Mouse (Mus musculus) bone marrow macrophage, adult 2 months (primary cell): ENCODE measurements around the gene Zfp276. TPM values are rescaled to one million over a fixed set of nuclear protein-coding genes. Genes with fewer than 3 reads are reported as not detected.
"Not testable (repeated sequence)": the region's sequence is repeated elsewhere in the genome, so short reads cannot be mapped to it uniquely, and the experiment has no call there.

Experiments used
- H3K27ac ChIP-seq: 2 replicates; pipeline ENCODE4 v1.5.1; 2012; ENCODE audit warnings: low read depth, low read length; ENCODE audit not compliant: insufficient read depth
- H3K4me1 ChIP-seq: 2 replicates; pipeline ENCODE4 v1.6.1; 2012; ENCODE audit warnings: low read length; ENCODE audit not compliant: control insufficient read depth, insufficient read depth
- H3K4me3 ChIP-seq: 2 replicates; pipeline ENCODE4 v1.5.1; 2012; ENCODE audit warnings: mild to moderate bottlenecking, low read length, moderate library complexity; ENCODE audit not compliant: insufficient read depth
- CTCF ChIP-seq: IDR thresholded peaks from 2 replicates; pipeline ENCODE4 v1.5.1; 2012; ENCODE audit warnings: low read depth, mild to moderate bottlenecking, low read length, moderate library complexity
- POLR2A ChIP-seq: IDR thresholded peaks from 2 replicates; pipeline ENCODE4 v1.6.1; 2012; ENCODE audit warnings: mild to moderate bottlenecking, low read depth, low read length, borderline replicate concordance
- polyA plus RNA-seq: library from polyadenylated mRNA; stranded (reverse); fragments of >200 nt; gene quantifications from 2 replicates; pipeline ENCODE4 v1.2.4, GENCODE M21; 2012; ENCODE audit not compliant: missing spikeins, insufficient read depth, insufficient read length

The Zfp276 gene
- polyA plus RNA-seq, 1 experiment: 17.1 TPM

GRCm38 (mm10) chr8:123245543-123245942 is 8.5 kb upstream of the Zfp276 start:
- TF ChIP-seq POLR2A (no peak), CTCF (no peak)
- Histone ChIP-seq H3K27ac (no peak overlapping the region), H3K4me3 (no peak overlapping the region), H3K4me1 (peaks cover 23% of the 10 kb centered on the region)

DNA sequence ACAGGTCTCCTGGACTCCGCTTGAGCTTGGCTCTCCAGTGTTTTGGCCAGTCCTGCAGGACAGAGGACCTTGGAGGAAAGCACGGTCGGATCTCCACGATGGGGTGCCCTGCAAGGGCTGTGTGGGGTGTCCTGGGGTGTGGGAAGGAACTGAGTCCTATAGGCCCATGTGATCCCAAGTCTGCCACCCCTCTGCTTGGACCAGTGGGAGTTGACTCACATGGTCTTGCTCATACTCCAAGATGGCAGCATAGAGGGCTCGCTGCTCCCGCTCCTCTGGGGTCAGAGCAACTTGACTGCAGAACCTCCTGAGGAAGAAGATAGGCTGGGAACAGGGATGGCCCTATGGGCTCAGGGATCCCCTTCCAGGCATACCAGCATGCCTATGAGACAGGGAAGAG is 6.2 kb upstream of the Zfp276 start:
- peaks cover 45% of the 10 kb centered on the region for H3K4me1 ChIP-seq
- no peak overlapping the region for H3K4me3 ChIP-seq
- no peak for TF ChIP-seq POLR2A
- TF ChIP-seq CTCF: no peak
- no peak overlapping the region for H3K27ac ChIP-seq

DNA sequence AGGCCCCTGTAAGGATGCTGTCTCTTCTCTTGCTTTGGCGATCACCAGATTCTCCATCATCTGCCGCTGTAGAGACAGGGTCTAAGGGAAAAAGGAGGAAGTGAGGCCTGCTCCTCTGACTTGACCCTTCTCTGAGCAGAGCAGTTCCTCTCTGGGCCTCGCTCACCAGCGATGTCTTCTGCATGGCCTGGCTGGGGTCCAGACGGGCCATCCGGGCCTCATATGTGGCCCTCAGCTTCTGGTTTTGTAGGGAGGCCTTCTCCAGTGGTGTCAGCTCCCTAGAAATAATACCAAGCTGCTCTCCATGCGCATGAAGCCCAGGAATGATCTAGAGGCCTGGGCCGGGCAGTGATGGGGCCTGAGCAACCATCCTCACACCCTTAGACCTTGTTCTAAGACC is 5.4 kb upstream of the Zfp276 start:
- H3K4me1 ChIP-seq: peaks cover 45% of the 10 kb centered on the region
- H3K4me3 ChIP-seq: no peak overlapping the region
- H3K27ac ChIP-seq: peak overlapping the region; percentile 64
- TF ChIP-seq POLR2A: no peak
- no peak for TF ChIP-seq CTCF

DNA sequence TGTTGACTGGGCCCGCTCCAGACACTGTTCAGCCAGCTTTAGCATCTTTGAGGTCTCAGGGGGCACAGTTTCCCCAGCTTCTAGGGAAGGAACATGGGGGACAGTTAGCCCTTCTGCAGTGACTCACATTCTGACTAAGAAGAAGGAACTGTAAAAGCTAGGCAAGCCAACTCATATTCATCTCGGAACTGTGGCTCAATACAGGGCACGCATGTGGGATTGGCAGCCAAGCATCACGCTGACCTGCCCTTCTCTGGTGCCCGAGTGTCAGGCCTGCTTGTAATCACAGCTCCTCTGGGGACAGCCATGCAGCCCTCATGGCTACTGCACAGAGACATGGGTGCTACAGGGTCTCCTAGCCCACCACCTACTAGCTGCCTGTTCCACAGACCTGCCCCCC is 3.1 kb upstream of the Zfp276 start:
- TF ChIP-seq CTCF: no peak
- TF ChIP-seq POLR2A: no peak
- H3K27ac ChIP-seq: 0 out of 2 replicates have a peak overlapping the region, but pooled peaks have one; percentile 14
- peaks cover 51% of the 10 kb centered on the region for H3K4me1 ChIP-seq
- no peak overlapping the region for H3K4me3 ChIP-seq

DNA sequence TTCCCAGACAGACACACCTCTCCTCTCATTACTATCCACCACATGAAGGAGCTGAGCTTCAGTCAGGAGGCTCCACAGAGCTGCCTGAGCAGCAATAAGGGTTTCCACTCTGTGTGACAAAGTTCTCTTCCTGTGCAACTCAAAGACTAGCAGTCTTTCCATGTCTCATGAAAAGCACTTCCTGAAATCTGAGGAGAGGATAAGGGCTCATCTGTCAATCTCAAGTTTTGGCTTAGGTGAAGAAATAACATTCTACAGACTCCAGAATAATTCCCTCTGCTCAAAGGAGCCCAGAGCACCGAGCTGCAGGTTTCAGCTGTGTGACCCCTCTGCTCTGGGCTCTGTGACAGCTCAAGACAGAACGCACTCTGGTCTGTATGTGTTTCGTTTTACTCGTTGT is 1.1 kb upstream of the Zfp276 start:
- Histone ChIP-seq H3K4me1 (peaks cover 49% of the 10 kb centered on the region), H3K4me3 (peak overlapping the region; percentile 90), H3K27ac (peak overlapping the region; percentile 72)
- TF ChIP-seq CTCF: no peak
- TF ChIP-seq POLR2A: no peak

DNA sequence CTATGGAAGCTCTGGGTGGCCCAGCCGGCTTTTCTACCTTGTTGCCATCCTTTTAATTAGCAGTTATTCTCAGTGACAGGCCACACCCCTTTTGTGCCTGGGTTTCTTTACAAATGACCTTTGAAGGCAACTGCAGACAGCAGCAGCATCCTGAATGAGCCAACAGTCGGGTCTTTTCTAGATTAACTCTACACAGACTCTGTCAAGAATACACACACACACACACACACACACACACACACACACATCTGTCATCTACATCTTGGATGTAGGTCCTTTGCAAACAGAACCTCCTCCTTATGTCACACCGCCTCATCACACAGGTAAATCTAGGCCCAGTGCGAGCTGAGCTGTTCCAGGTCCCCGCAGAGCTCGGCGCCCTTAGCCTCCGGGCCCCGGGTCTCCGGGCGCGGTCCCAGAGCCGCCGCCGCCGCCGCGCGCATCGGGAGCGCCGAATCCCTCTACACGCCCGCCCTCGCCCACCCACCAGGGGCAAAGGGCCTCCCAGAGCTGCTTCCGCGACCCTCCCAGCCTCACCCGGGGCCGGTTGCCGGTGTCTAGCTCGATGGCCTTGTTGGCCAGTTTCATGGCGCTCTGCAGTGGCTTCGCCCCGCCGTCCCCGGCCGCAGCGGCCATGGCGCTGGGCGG is 420 bp upstream of the Zfp276 start:
- peak overlapping the region; percentile 90 for H3K4me3 ChIP-seq
- H3K27ac ChIP-seq: peak overlapping the region; percentile 72
- H3K4me1 ChIP-seq: peaks cover 44% of the 10 kb centered on the region
- peak; percentile 49; the same call in 1 of the 2 replicates for TF ChIP-seq POLR2A
- no peak for TF ChIP-seq CTCF

GRCm38 (mm10) chr8:123255170-123255569 is 1.2 kb downstream of the Zfp276 start:
- no peak for TF ChIP-seq POLR2A
- TF ChIP-seq CTCF: no peak
- Histone ChIP-seq H3K4me3 (peak overlapping the region; percentile 99), H3K27ac (no peak overlapping the region), H3K4me1 (peaks cover 31% of the 10 kb centered on the region)

DNA sequence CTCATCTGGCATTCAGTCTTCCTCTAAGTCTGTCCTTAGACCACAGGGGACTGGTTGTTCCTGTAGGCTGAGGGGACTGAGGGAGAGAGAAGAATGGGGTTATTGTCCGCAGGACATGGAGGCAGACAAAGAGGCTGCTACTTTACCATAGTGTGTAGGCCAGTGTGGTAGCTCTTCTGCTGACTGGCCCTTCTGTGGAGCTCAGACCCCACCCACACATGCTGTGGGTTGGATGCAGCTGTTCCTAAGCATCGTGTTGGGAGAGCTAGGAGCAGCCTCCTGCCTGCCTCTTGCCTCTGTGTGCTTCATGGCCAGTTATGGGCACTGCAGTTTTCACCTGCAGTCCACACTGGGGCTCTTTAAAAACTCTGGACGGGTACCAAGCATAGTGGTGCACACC is 3.1 kb downstream of the Zfp276 start:
- Histone ChIP-seq H3K27ac (no peak overlapping the region), H3K4me3 (no peak overlapping the region), H3K4me1 (peaks cover 12% of the 10 kb centered on the region)
- TF ChIP-seq CTCF (no peak), POLR2A (no peak)

GRCm38 (mm10) chr8:123257593-123257992 is 3.6 kb downstream of the Zfp276 start:
- H3K4me1 ChIP-seq, H3K27ac ChIP-seq, H3K4me3 ChIP-seq: not testable (repeated sequence)

DNA sequence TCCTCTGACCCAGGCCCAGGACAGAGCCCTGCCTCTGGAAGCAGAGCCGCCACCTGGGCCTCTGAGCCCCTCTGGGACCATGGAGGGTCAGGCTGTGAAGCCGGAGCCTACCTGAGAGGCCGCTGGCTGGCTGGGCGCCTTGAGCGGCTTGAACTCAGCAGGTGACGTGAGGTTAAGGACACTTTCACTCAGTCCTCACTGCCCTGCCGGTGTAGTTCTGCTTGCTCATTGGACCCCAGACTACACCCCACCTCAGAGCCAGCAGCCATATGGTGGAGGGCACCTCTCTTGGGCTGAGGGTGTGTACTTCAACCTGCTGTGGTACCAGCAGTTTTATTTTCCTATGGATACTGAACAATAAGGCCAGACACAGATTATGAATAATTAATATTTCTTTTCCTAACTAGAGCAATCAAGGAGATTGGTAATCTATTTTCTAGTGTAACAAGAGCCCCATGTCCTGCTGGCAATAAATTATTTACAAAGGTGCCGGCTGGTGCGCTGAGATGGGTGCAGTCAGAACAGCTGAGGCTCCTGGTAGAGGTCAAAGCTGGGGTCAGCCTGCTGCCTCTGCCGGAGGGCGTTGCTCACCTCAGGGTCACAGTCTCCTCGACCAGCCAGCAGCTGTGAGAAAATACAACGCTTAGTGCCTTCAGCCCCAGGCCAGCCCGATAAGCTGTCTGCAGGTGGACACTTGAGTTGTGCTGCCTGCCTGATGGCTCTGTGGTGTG is 14.1 kb downstream of the Zfp276 start:
- Histone ChIP-seq H3K4me1 (no peaks in the 10 kb centered on the region), H3K27ac (no peak overlapping the region), H3K4me3 (no peak overlapping the region)
- no peak for TF ChIP-seq POLR2A
- no peak for TF ChIP-seq CTCF
